Mouse (Mus musculus): ENCODE measurements around the gene BC005537.

GRCm38 (mm10) chr13:24849318-24849717 is 47.9 kb downstream of the BC005537 start:
- TF ChIP-seq POLR2AphosphoS2 (IDR thresholded peaks at IDR 0.05; ENCODE audit: insufficient read length, low read depth) (no peak), E2F4 (IDR thresholded peaks at IDR 0.05; ENCODE audit: insufficient read depth) (no peak), POLR2A (IDR thresholded peaks at IDR 0.05; ENCODE audit: insufficient read length, low read depth) (no peak), CEBPB (IDR thresholded peaks at IDR 0.05; ENCODE audit: insufficient read depth, poor library complexity, severe bottlenecking) (no peak), TCF3 (IDR thresholded peaks at IDR 0.05; ENCODE audit: insufficient read length, low read depth) (no peak), USF1 (IDR thresholded peaks at IDR 0.05; ENCODE audit: low read depth) (no peak), TCF12 (IDR thresholded peaks at IDR 0.05; ENCODE audit: insufficient read depth, poor library complexity, severe bottlenecking) (no peak)

Measured in myocyte (in vitro differentiated cells).